9 mouse cellular contexts compared by ENCODE assay signal in genomic region chr2:19519768-19520167, GRCm38 (mm10). TPM values are rescaled to one million over a fixed set of nuclear protein-coding genes. Genes with fewer than 3 reads are reported as not detected.
DNase-seq lines count a peak whose midpoint lies in the region; ATAC-seq lines count a peak whose summit lies in the region.
"Had no signal": no experiment of that assay in that cellular context is flagged by ENCODE, and none has a peak within 500 bp of the region (broad histone marks: within the 10 kb centered on the region; RNA-seq: fewer than 3 reads in every experiment).

No protein-coding gene starts in this region.

- H3K4me1 ChIP-seq in kidney, embryonic 14.5 days (ENCODE audit: control insufficient read depth, insufficient read depth, low read length), result no peaks in the 10 kb centered on the region
- H3K4me1 ChIP-seq in limb, embryonic 13.5 days, result no peaks in the 10 kb centered on the region
- H3K4me1 ChIP-seq in neural tube, embryonic 13.5 days (replicated peaks), result peaks cover 4% of the 10 kb centered on the region; the same call in 1 of the 2 replicates

- ATAC-seq in kidney, embryonic 14.5 days (ENCODE audit: low FRiP score, low TSS enrichment), result peak; percentile 91; the same call in 1 of the 2 replicates
- peak; percentile 59; the same call in 1 of the 2 replicates for ATAC-seq in limb, embryonic 13.5 days (ENCODE audit: low FRiP score, low read depth)
- peak; percentile 84; the same call in 1 of the 2 replicates for ATAC-seq in neural tube, embryonic 13.5 days (ENCODE audit: low read depth)

- H3K4me2 ChIP-seq in kidney, embryonic 14.5 days (replicated peaks; ENCODE audit: low read depth, low read length), result no peak overlapping the region
- 0 out of 2 replicates have a peak overlapping the region, but pooled peaks have one; percentile 28 for H3K4me2 ChIP-seq in limb, embryonic 13.5 days (replicated peaks)
- H3K4me2 ChIP-seq in neural tube, embryonic 13.5 days, result peak overlapping the region; percentile 24; the same call in 1 of the 2 replicates

- DNase-seq in CD4-positive helper T cell, adult 2 months (ENCODE audit: low read depth, low spot score), result peak; percentile 8
- peak; percentile 65 for DNase-seq in R1 (ENCODE audit: low read depth, low spot score)
- DNase-seq in cerebellum, postnatal 25 days, result peak; percentile 34 to 72
- DNase-seq in frontal cortex, postnatal 36 days (ENCODE audit: low spot score in 2 of 2), result peak; percentile 59 to 83
- peak; percentile 20 to 34 for DNase-seq in urinary bladder, postnatal 36 days (ENCODE audit: low spot score in 2 of 2)

- H3K9me3 ChIP-seq in kidney, embryonic 14.5 days (ENCODE audit: control insufficient read depth, low read length), result no peaks in the 10 kb centered on the region
- H3K9me3 ChIP-seq in limb, embryonic 13.5 days, result no peaks in the 10 kb centered on the region
- no peaks in the 10 kb centered on the region for H3K9me3 ChIP-seq in neural tube, embryonic 13.5 days

- 2% methylated on average over 7 of the region's 7 CpGs for WGBS in kidney, embryonic 14.5 days
- WGBS in limb, embryonic 13.5 days, result 5% methylated on average over 7 of the region's 7 CpGs
- WGBS in neural tube, embryonic 13.5 days, result 7% methylated on average over 7 of the region's 7 CpGs

- H3K27ac ChIP-seq in kidney, embryonic 14.5 days (ENCODE audit: low read depth, low read length), result no peak overlapping the region
- H3K27ac ChIP-seq in limb, embryonic 13.5 days, result no peak overlapping the region
- no peak overlapping the region for H3K27ac ChIP-seq in neural tube, embryonic 13.5 days (replicated peaks)

- no peaks in the 10 kb centered on the region for H3K27me3 ChIP-seq in kidney, embryonic 14.5 days (ENCODE audit: control insufficient read depth, insufficient read depth, low read length)
- peaks cover 32% of the 10 kb centered on the region for H3K27me3 ChIP-seq in limb, embryonic 13.5 days
- peaks cover 8% of the 10 kb centered on the region for H3K27me3 ChIP-seq in neural tube, embryonic 13.5 days

- no peaks in the 10 kb centered on the region for H3K36me3 ChIP-seq in kidney, embryonic 14.5 days (ENCODE audit: control insufficient read depth, insufficient read depth, low read length)
- no peaks in the 10 kb centered on the region for H3K36me3 ChIP-seq in limb, embryonic 13.5 days
- H3K36me3 ChIP-seq in neural tube, embryonic 13.5 days, result no peaks in the 10 kb centered on the region

- no peak overlapping the region for H3K4me3 ChIP-seq in kidney, embryonic 14.5 days (ENCODE audit: low read length)
- H3K4me3 ChIP-seq in limb, embryonic 13.5 days, result no peak overlapping the region
- no peak overlapping the region for H3K4me3 ChIP-seq in neural tube, embryonic 13.5 days

- no peak overlapping the region for H3K9ac ChIP-seq in kidney, embryonic 14.5 days (ENCODE audit: low read depth, low read length)
- H3K9ac ChIP-seq in limb, embryonic 13.5 days, result no peak overlapping the region
- H3K9ac ChIP-seq in neural tube, embryonic 13.5 days, result no peak overlapping the region

RNA-seq across cellular contexts. Expression of gene 4921504E06Rik, which starts 33.9 kb away (rescaled TPM):
- not detected in 2 replicates for polyA plus RNA-seq in kidney, embryonic 14.5 days (2014; fragmentation: Nextera tagmentation; extraction: Ambion mirVana)
- not detected in 2 replicates for polyA plus RNA-seq in limb, embryonic 13.5 days (2015; fragmentation: Nextera tagmentation; extraction: Ambion mirVana)
- polyA plus RNA-seq in neural tube, embryonic 13.5 days (2015; fragmentation: Nextera tagmentation; extraction: Ambion mirVana), result not detected in 2 replicates
- polyA plus RNA-seq: large intestine, adult 2 months had no signal

Comparison
In these comparisons a context has a peak if more than half of its experiments do, and no peak if none do; other contexts are left out.
1. DNase-seq: peak in every context shown above with its lines; median percentile 71 in frontal cortex, postnatal 36 days; 65 in R1; 53 in cerebellum, postnatal 25 days; 27 in urinary bladder, postnatal 36 days; 8 in CD4-positive helper T cell, adult 2 months.